Mouse (Mus musculus) heart, adult 9 months (tissue): ENCODE measurements around the gene Dnajc4.
A peak's percentile ranks its signal among the peaks of the same experiment; 100 is the strongest.

Experiments
- DNase-seq, 2 experiments: peaks; one replicate each; pipeline ENCODE4 v3.0.0; 2022; ENCODE audit warnings: low spot score in 2 of 2

Gene Dnajc4

GRCm38 (mm10) chr19:6992011-6992858 lies at the start of gene Dnajc4:
Gene Dnajc4, minus strand, starts transcription at chr19:6992572.
- peak; percentile 97 for DNase-seq

- DNase-seq, result no peak
Observed at GRCm38 (mm10) chr19:7041171-7041570, 48.8 kb upstream of the Dnajc4 start.

GRCm38 (mm10) chr19:7040637-7041130 lies 48.3 kb upstream of the Dnajc4 start:
- DNase-seq, result no peak

- peak; percentile 100 for DNase-seq
Observed at GRCm38 (mm10) chr19:7039841-7040636, 47.7 kb upstream of the Dnajc4 start, which contains the start of gene Stip1. Gene Stip1, minus strand, starts transcription at chr19:7039967.

GRCm38 (mm10) chr19:7039088-7039720 lies 46.8 kb upstream of the Dnajc4 start:
- peak in 1 of 2 experiments; percentile 51 for DNase-seq

GRCm38 (mm10) chr19:7034006-7034405 lies 41.6 kb upstream of the Dnajc4 start:
- DNase-seq, result no peak

GRCm38 (mm10) chr19:7029531-7029930 lies 37.2 kb upstream of the Dnajc4 start:
- DNase-seq, result no peak

GRCm38 (mm10) chr19:7020224-7020641 lies 27.9 kb upstream of the Dnajc4 start:
- DNase-seq, result peak; percentile 41 to 46

- peak; percentile 48 to 69 for DNase-seq
Observed at GRCm38 (mm10) chr19:7019191-7019590, 26.8 kb upstream of the Dnajc4 start, which contains the start of gene Fermt3. Gene Fermt3, minus strand, starts transcription at chr19:7019469.

GRCm38 (mm10) chr19:7018546-7018945 lies 26.2 kb upstream of the Dnajc4 start:
- no peak for DNase-seq

GRCm38 (mm10) chr19:7017541-7018457 lies 25.4 kb upstream of the Dnajc4 start:
- no peak for DNase-seq

GRCm38 (mm10) chr19:7014481-7015135 lies 22.2 kb upstream of the Dnajc4 start:
- no peak for DNase-seq

GRCm38 (mm10) chr19:7013984-7014383 lies 21.6 kb upstream of the Dnajc4 start:
- no peak for DNase-seq

GRCm38 (mm10) chr19:7012426-7012825 lies 20.1 kb upstream of the Dnajc4 start:
- no peak for DNase-seq

GRCm38 (mm10) chr19:7006892-7007593 lies 14.7 kb upstream of the Dnajc4 start:
- DNase-seq, result no peak

GRCm38 (mm10) chr19:6999360-7000063 lies 7.1 kb upstream of the Dnajc4 start:
- DNase-seq, result no peak

GRCm38 (mm10) chr19:6997721-6998290 lies 5.4 kb upstream of the Dnajc4 start:
- no peak for DNase-seq

GRCm38 (mm10) chr19:6996006-6996405 lies 3.6 kb upstream of the Dnajc4 start, which contains the start of the genes Nudt22 and Trpt1:
Gene Nudt22, minus strand, starts transcription at chr19:6996117.
Gene Trpt1, plus strand, starts transcription at chr19:6996131.
- DNase-seq, result peak; percentile 91 to 93
